Mouse (Mus musculus): Measurements from ENCODE around the gene Glrx2. TPM values are rescaled to one million over a fixed set of nuclear protein-coding genes. Genes with fewer than 3 reads are reported as not detected.

Glrx2 gene
- polyA plus RNA-seq (2012; fragmentation: generic; extraction: Trizol) = 10 to 100 TPM; 48.2 to 80.1 TPM

DNA sequence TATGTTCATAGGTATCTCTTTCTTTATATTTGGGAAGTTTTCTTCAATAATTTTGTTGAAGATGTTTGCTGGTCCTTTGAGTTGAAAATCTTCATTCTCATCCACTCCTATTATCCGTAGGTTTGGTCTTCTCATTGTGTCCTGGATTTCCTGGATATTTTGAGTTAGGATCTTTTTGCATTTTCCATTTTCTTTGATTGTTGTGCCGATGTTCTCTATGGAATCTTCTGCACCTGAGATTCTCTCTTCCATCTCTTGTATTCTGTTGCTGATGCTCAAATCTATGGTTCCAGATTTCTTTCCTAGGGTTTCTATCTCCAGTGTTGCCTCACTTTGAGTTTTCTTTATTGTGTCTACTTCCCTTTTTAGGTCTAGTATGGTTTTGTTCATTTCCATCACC lies at the start of gene Glrx2:
Glrx2 (plus strand) TSS at position 301 of the 400 bp plus-strand sequence.

DNA sequence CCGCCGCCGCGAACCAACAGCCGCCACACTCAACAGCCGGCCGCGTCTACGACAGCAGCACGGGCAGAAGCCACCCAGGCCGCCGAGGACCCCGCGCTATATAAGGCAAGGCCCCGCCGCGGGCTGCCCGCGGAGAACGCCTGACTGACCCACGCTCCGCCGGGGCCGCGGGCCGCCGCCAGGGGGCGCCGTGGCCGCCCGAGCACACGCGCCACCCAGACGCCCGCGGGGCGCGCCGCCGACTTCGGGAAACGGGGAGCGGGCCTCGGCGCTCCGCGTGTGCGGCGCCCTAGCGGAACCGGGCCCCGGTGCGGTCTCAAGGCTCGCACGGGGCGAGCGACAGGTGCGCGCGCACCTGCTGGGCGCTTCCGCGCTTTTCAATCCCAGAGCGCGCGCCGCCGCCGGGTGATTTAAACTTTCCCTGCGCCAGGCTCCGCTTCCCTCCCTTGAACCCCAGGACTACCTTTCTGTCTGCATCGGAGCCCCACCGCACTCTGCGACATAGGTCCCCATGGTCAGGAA lies 13.3 kb upstream of the Glrx2 start, which contains the start of gene Cdc73:
Cdc73 (minus strand) TSS at position 153 of the 522 bp plus-strand sequence.

DNA sequence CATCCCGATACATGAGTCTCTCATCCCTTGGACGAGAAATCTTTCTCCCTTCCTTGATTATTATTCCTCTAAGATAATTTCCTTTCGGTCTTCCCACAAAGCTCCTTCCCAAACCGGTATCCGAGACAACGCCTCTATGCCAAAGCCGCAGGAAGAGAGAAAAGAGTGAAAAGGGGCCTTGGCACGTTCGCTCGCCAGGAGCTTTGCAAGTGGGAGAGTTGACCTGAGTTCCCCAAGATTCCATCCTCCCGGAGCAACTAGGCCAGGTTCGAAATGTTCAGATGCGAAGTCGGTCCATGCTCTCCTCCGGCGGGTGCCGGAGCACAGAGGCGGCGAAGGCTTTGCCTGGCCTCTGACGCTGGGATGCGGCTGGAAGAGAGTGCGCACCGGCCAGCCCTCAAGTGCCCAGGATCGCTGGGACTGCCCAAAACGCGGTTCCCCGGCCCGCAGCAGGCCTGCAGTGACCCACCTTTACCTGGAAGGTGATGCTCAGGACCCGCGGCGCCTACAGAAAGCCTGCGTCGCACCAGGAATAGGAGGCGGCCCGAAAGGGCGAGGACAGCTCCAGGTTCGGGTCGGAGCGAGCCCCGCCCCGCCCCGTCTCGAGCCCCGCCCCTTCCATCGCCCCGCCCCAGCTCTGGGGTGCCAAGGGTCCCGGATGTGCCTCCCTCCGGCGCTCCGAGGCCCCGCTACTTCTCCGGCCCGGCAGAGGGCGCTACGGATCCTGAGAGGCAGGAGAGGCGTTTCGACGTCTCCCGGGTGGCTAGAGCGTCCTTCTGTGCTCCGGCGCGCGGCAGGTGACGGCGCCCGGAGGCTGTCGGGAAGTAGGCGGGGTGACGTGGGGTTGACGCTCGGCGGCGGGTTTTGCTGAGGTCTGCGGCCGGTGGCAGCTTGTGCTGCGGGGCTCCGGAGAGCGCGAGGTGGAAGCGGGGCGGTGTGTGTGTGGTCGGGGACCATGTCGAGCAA lies 60.6 kb downstream of the Glrx2 start, which contains the start of the genes Trove2 and Uchl5:
Trove2 (minus strand) TSS at position 623 of the 966 bp plus-strand sequence.
Uchl5 (plus strand) TSS at position 827 of the 966 bp plus-strand sequence.

Other genes starting within 250 kb of the Glrx2 start
- under 1 TPM in 1 of 2 experiments, not detected in 1; 0.02 TPM for gene B3galt2, start 75.7 kb upstream of the Glrx2 start, polyA plus RNA-seq (2012; fragmentation: generic; extraction: Trizol)
- gene Cdc73, start 13.4 kb upstream of the Glrx2 start, polyA plus RNA-seq (2012; fragmentation: generic; extraction: Trizol) = 1 to 10 TPM in 1 of 2 experiments, under 1 TPM in 1; 0.90 to 6.9 TPM
- gene Trove2, start 60.7 kb downstream of the Glrx2 start, polyA plus RNA-seq (2012; fragmentation: generic; extraction: Trizol) = 1 to 10 TPM in 1 of 2 experiments, under 1 TPM in 1; 0.21 to 1.4 TPM
- 1 to 10 TPM; 3.3 to 7.5 TPM for gene Uchl5, start 60.9 kb downstream of the Glrx2 start, polyA plus RNA-seq (2012; fragmentation: generic; extraction: Trizol)

Measured in C3H10T1/2 (cell line).